ENCODE assay signal across 9 mouse cellular contexts in genomic region chr9:61259421-61260174, GRCm38 (mm10).
DNase-seq lines count a peak whose midpoint lies in the region; TF ChIP-seq lines count a peak whose summit lies in the region.
"Had no signal": no experiment of that assay in that cellular context is flagged by ENCODE, and none has a peak within 500 bp of the region (broad histone marks: within the 10 kb centered on the region; RNA-seq: fewer than 3 reads in every experiment).

No protein-coding gene starts in this region.

- no peak overlapping the region; the same call in 1 of the 2 replicates for H3K9ac ChIP-seq in ES-E14 (ENCODE audit: insufficient read depth, low read depth, low read length, poor library complexity, severe bottlenecking)

- no peaks in the 10 kb centered on the region for H3K79me2 ChIP-seq in C2C12 (ENCODE audit: control insufficient read depth, insufficient read depth)

- in situ Hi-C loops in ES-E14 (cut with MboI; ENCODE audit: low sequenced_read_pairs in 2 of 2, unreplicated experiment in 2 of 2): no loop called here

- H3ac ChIP-seq in C2C12 (ENCODE audit: control insufficient read depth, insufficient read length, low read depth): no peak overlapping the region

- no peak for TF ChIP-seq CTCF in C2C12 (IDR thresholded peaks at IDR 0.05; ENCODE audit: control insufficient read depth, insufficient read depth, insufficient read length)
- TF ChIP-seq CTCF in thymus, adult 2 months (IDR thresholded peaks at IDR 0.05; ENCODE audit: borderline replicate concordance, control insufficient read depth, extremely low read depth, insufficient read depth, low read length, poor library complexity): no peak

- no peak for TF ChIP-seq POLR2A in thymus, adult 2 months (IDR thresholded peaks at IDR 0.05; ENCODE audit: control insufficient read depth, extremely low read depth, insufficient read depth, low read length, poor library complexity)

- no peaks in the 10 kb centered on the region for H3K36me3 ChIP-seq in C2C12 (ENCODE audit: control insufficient read depth, insufficient read depth)
- H3K36me3 ChIP-seq in ES-E14 (ENCODE audit: control insufficient read depth, insufficient read depth, low read length, poor library complexity, severe bottlenecking): no peaks in the 10 kb centered on the region
- no peaks in the 10 kb centered on the region for H3K36me3 ChIP-seq in thymus, adult 2 months (ENCODE audit: control insufficient read depth, insufficient read depth, low read length)

- DNase-seq in ES-E14 (ENCODE audit: low read depth, low spot score): peak; percentile 66
- DNase-seq in heart, adult 8-10 months (ENCODE audit: low spot score): peak; percentile 53
- DNase-seq in kidney, postnatal 10 days: peak; percentile 36
- no peak for DNase-seq in adrenal gland, postnatal 10 days
- no peak for DNase-seq in thymus, adult 2 months
- no peak for DNase-seq in spleen, adult 18-20 months
- DNase-seq in thymus, postnatal 4 days: no peak
- DNase-seq: adrenal gland, postnatal 36 days had no signal

- H3K9me3 ChIP-seq in ES-E14 (ENCODE audit: control insufficient read depth, insufficient read depth, low read depth, low read length): no peaks in the 10 kb centered on the region

- H3K4me1 ChIP-seq in ES-E14 (ENCODE audit: control insufficient read depth in 2 of 2, insufficient read depth in 2 of 2, low read length in 2 of 2, poor library complexity in 1 of 2): peaks cover 2 to 26% of the 10 kb centered on the region in 2 experiments
- no peaks in the 10 kb centered on the region; the same call in 1 of the 2 replicates for H3K4me1 ChIP-seq in thymus, adult 2 months (replicated peaks; ENCODE audit: control insufficient read depth, insufficient read depth, low read length)

- 76% methylated on average over 7 of the region's 7 CpGs for WGBS in thymus, adult 2 months

- peak overlapping the region; percentile 57; the same call in 1 of the 2 replicates for H3K27ac ChIP-seq in ES-E14 (ENCODE audit: insufficient read depth, low read depth, low read length, poor library complexity, severe bottlenecking)
- no peak overlapping the region for H3K27ac ChIP-seq in thymus, adult 2 months (ENCODE audit: control insufficient read depth, insufficient read depth, low read length)

- H3K79me3 ChIP-seq in C2C12 (ENCODE audit: low read depth): no peaks in the 10 kb centered on the region

- H3K4me3 ChIP-seq in C2C12 (ENCODE audit: insufficient read depth, poor library complexity, severe bottlenecking) (no peak overlapping the region), ES-E14 (ENCODE audit: insufficient read depth in 1 of 2, low read depth in 1 of 2, low read length in 2 of 2, poor library complexity in 1 of 2, severe bottlenecking in 1 of 2) (no peak overlapping the region)
- H3K4me3 ChIP-seq in thymus, adult 2 months (ENCODE audit: control insufficient read depth, insufficient read depth, low read length): no peak overlapping the region

- H3K27me3 ChIP-seq in C2C12 (ENCODE audit: control insufficient read depth, insufficient read depth, insufficient read length): no peaks in the 10 kb centered on the region
- no peaks in the 10 kb centered on the region for H3K27me3 ChIP-seq in thymus, adult 2 months (ENCODE audit: control insufficient read depth, insufficient read depth, low read length)

TF ChIP-seq in C2C12, 6 proteins besides CTCF, POLR2A, EP300 and RAD21:
- no peak for TF ChIP-seq MAX (IDR thresholded peaks at IDR 0.05)
- no peak for TF ChIP-seq CEBPB (IDR thresholded peaks at IDR 0.05; ENCODE audit: low read depth)
- TF ChIP-seq USF1 (IDR thresholded peaks at IDR 0.05; ENCODE audit: low read depth): peak; percentile 84
- no peak for TF ChIP-seq FOSL1 (IDR thresholded peaks at IDR 0.05; ENCODE audit: insufficient read depth, low read length, poor library complexity, severe bottlenecking)
- TF ChIP-seq MYOG (IDR thresholded peaks at IDR 0.05; ENCODE audit: control insufficient read depth, extremely low read depth, insufficient read length): no peak
- peak; percentile 42 for TF ChIP-seq MYOD1 (IDR thresholded peaks at IDR 0.05; ENCODE audit: control insufficient read depth, insufficient read length, low read depth)

TF ChIP-seq in ES-E14, 5 proteins besides CTCF, POLR2A, EP300 and RAD21:
- TF ChIP-seq MAFK (IDR thresholded peaks at IDR 0.05; ENCODE audit: insufficient read depth, low read depth, low read length) (no peak), HCFC1 (IDR thresholded peaks at IDR 0.05; ENCODE audit: borderline replicate concordance, insufficient read depth, low read length) (no peak), CHD2 (IDR thresholded peaks at IDR 0.05; ENCODE audit: low read depth, low read length) (no peak), ZC3H11A (IDR thresholded peaks at IDR 0.05; ENCODE audit: borderline replicate concordance, low read depth, low read length) (no peak), ZNF384 (IDR thresholded peaks at IDR 0.05; ENCODE audit: low read depth, low read length) (no peak)

Comparison
In these comparisons a context has a peak if more than half of its experiments do, and no peak if none do; other contexts are left out.
1. DNase-seq: peak in ES-E14 (single experiment), heart, adult 8-10 months (single experiment) and kidney, postnatal 10 days (single experiment); none in adrenal gland, postnatal 10 days (single experiment), thymus, adult 2 months (single experiment), spleen, adult 18-20 months (0 of 2) and thymus, postnatal 4 days (single experiment).